Mouse (Mus musculus) layer of hippocampus, postnatal 25 days (tissue): ENCODE data around the gene Ep300. TPM values are rescaled to one million over a fixed set of nuclear protein-coding genes. Genes with fewer than 3 reads are reported as not detected.
"Not testable (repeated sequence)": the region's sequence is repeated elsewhere in the genome, so short reads cannot be mapped to it uniquely, and the experiment has no call there.

Experiments
- DNase-seq, 2 experiments: peaks; one replicate each; pipeline ENCODE4 v3.0.0; 2022; ENCODE audit warnings: mixed read lengths in 2 of 2, low spot score in 1 of 2; ENCODE audit errors: extremely low spot score in 1 of 2
- microRNA-seq, 2 experiments: library from miRNA; unstranded; fragments of <30 nt; microRNA quantifications; one replicate each; pipeline ENCODE4 v1.2.0; 2021
- total RNA-seq, 2 experiments: library from RNA; stranded (reverse); gene quantifications; 2 replicates each; pipeline ENCODE4 v1.2.3; 2021

Gene Ep300
- total RNA-seq, 2 experiments from 2014 or later, result 69.2 to 72.8 TPM

DNA sequence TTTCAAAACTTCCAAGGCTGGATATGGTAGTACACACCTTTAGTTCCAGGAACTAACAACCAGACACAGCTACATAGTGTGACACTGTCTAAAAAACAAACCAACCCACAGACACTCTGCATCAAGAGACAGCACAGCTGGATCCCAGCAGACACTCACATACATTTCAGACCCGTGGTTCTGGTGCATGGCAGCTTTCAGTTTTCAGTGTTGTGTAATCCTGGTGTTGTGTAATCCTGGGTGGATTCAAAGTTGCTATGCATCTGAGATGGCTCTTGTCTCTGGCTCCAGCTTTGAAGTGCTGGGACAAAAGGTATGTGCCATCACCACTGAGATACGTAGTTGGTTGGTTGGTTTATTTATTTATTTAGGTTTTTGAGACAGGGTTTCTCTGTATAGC is 113.4 kb downstream of the Ep300 start:
- no peak for DNase-seq

DNA sequence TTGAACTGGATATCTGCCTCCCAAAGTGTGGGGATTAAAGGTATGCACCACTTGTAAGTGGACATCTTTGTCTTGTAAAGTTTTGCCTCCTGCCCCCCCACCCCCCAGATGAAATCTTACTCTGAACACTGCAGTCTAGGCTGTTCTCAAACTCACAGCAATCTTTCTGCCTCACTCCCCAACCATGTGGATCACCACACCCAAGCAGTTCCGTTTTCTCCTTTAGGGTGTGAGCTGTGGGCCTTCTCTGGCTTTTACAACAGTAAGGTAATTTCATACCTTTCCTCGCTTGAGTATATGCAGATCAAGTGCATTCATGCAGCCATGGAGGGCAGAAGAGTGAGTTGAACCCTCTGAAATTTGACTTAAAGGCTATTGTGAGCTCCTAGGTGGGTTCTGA is 115.0 kb downstream of the Ep300 start:
- no peak for DNase-seq

DNA sequence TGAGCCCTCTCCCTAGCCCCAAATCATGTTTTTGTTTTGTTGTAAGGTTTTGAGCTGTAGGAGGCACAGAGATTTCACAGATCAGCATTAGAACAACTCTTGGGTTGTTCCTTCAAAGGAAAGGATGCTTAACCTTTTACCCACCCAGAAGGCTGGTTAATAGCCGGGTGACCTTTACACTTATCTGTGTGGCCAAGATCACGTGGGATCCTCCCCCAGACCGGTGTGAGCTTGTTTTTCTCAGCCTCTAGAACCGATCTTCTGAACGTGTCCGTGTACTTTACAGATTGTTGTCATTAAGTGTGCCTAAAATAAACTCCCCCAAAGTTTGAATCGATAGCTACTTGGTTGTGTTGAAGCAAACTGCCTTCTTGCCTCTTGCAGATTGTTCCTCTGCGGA is 115.5 kb downstream of the Ep300 start:
- no peak for DNase-seq

DNA sequence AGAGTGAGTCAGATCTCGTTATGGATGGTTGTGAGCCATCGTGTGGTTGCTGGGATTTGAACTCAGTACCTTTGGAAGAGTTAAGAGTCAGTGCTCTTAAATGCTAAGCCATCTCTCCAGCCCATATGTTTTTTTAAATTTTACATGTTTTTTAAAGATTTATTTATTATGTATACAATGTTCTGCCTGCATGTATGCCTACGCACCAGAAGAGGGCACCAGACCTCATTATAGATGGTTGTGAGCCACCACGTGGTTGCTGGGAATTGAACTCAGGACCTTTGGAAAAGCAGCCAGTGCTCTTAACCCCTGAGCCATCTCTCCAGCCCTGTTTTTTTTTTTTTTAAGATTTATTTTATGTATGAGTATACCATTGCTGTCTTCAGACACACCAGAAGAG is 116.2 kb downstream of the Ep300 start:
- not testable (repeated sequence) for DNase-seq

Small RNA genes within 50 kb of the gene (microRNA-seq; reads per million reads assigned to microRNA genes)
- gene Gm23880, result 0.18 to 0.40 reads per million in 2 experiments

Other genes with a start within 250 kb of the Ep300 start
- gene Slc25a17, start 224.5 kb upstream of the Ep300 start, total RNA-seq, result 10 to 100 TPM; 42.4 to 44.8 TPM
- 100 to 1,000 TPM; 171 to 182 TPM for gene St13, start 185.3 kb upstream of the Ep300 start, total RNA-seq
- gene Xpnpep3, start 185.2 kb upstream of the Ep300 start, total RNA-seq, result 10 to 100 TPM; 13.4 to 15.3 TPM
- gene Dnajb7, start 177.1 kb upstream of the Ep300 start, total RNA-seq, result not detected
- gene Rbx1, start 119.1 kb upstream of the Ep300 start, total RNA-seq, result 100 to 1,000 TPM; 124 to 153 TPM
- 10 to 100 TPM; 36.9 to 40.2 TPM for gene L3mbtl2, start 78.5 kb downstream of the Ep300 start, total RNA-seq
- gene Chadl, start 111.9 kb downstream of the Ep300 start, total RNA-seq, result 10 to 100 TPM; 19.2 to 21.5 TPM
- gene Zc3h7b, start 159.7 kb downstream of the Ep300 start, total RNA-seq, result 100 to 1,000 TPM; 145 to 150 TPM
- gene Rangap1, start 160.2 kb downstream of the Ep300 start, total RNA-seq, result 100 to 1,000 TPM; 146 to 164 TPM
- gene Tef, start 217.1 kb downstream of the Ep300 start, total RNA-seq, result 100 to 1,000 TPM; 237 to 266 TPM